Mouse (Mus musculus): ENCODE data around the gene Lama2. TPM values are rescaled to one million over a fixed set of nuclear protein-coding genes. Genes with fewer than 3 reads are reported as not detected.

The Lama2 gene
- polyA plus RNA-seq, 1 experiment from 2014 or later, result 3.5 TPM

GRCm38 (mm10) chr10:27022707-27023106, 596.9 kb downstream of the Lama2 start:
- H3K36me3 ChIP-seq (ENCODE audit: control insufficient read depth, insufficient read depth), result no peaks in the 10 kb centered on the region
- H3K27ac ChIP-seq (ENCODE audit: low read length), result no peak overlapping the region
- no peak overlapping the region for H3K4me2 ChIP-seq (ENCODE audit: low read length)
- H3K9me3 ChIP-seq (ENCODE audit: control insufficient read depth, low read length), result no peaks in the 10 kb centered on the region
- no peak overlapping the region for H3K4me3 ChIP-seq (replicated peaks; ENCODE audit: low read length)
- 33% methylated on average over 1 of the region's 1 CpGs for WGBS
- no peak overlapping the region for H3K9ac ChIP-seq (replicated peaks; ENCODE audit: low read depth, low read length)
- H3K27me3 ChIP-seq (replicated peaks; ENCODE audit: control insufficient read depth, insufficient read depth, low read length), result no peaks in the 10 kb centered on the region
- peak; percentile 58; the same call in 1 of the 2 replicates for ATAC-seq
- H3K4me1 ChIP-seq (replicated peaks; ENCODE audit: control insufficient read depth, insufficient read depth, low read length), result no peaks in the 10 kb centered on the region

GRCm38 (mm10) chr10:27012804-27013365, 606.7 kb downstream of the Lama2 start:
- H3K4me3 ChIP-seq (replicated peaks; ENCODE audit: low read length), result no peak overlapping the region
- no peaks in the 10 kb centered on the region for H3K36me3 ChIP-seq (ENCODE audit: control insufficient read depth, insufficient read depth)
- no peak overlapping the region for H3K9ac ChIP-seq (replicated peaks; ENCODE audit: low read depth, low read length)
- H3K27me3 ChIP-seq (replicated peaks; ENCODE audit: control insufficient read depth, insufficient read depth, low read length), result no peaks in the 10 kb centered on the region
- ATAC-seq, result no peak
- no peaks in the 10 kb centered on the region for H3K4me1 ChIP-seq (replicated peaks; ENCODE audit: control insufficient read depth, insufficient read depth, low read length)
- H3K4me2 ChIP-seq (ENCODE audit: low read length), result no peak overlapping the region
- no peaks in the 10 kb centered on the region for H3K9me3 ChIP-seq (ENCODE audit: control insufficient read depth, low read length)
- no peak overlapping the region for H3K27ac ChIP-seq (ENCODE audit: low read length)

- H3K27ac ChIP-seq (ENCODE audit: low read length), result no peak overlapping the region
- H3K36me3 ChIP-seq (ENCODE audit: control insufficient read depth, insufficient read depth), result no peaks in the 10 kb centered on the region
- 53% methylated on average over 2 of the region's 2 CpGs for WGBS
- no peaks in the 10 kb centered on the region for H3K27me3 ChIP-seq (replicated peaks; ENCODE audit: control insufficient read depth, insufficient read depth, low read length)
- H3K4me1 ChIP-seq (replicated peaks; ENCODE audit: control insufficient read depth, insufficient read depth, low read length), result no peaks in the 10 kb centered on the region
- no peak overlapping the region for H3K4me3 ChIP-seq (replicated peaks; ENCODE audit: low read length)
- no peaks in the 10 kb centered on the region for H3K9me3 ChIP-seq (ENCODE audit: control insufficient read depth, low read length)
- peak; percentile 57; the same call in 1 of the 2 replicates for ATAC-seq
- no peak overlapping the region for H3K4me2 ChIP-seq (ENCODE audit: low read length)
- no peak overlapping the region for H3K9ac ChIP-seq (replicated peaks; ENCODE audit: low read depth, low read length)
Observed at GRCm38 (mm10) chr10:27007364-27007763, 612.2 kb downstream of the Lama2 start.

GRCm38 (mm10) chr10:27005716-27006115, 613.8 kb downstream of the Lama2 start:
- peaks cover 8% of the 10 kb centered on the region; the same call in 1 of the 2 replicates for H3K4me1 ChIP-seq (replicated peaks; ENCODE audit: control insufficient read depth, insufficient read depth, low read length)
- no peak overlapping the region for H3K27ac ChIP-seq (ENCODE audit: low read length)
- H3K27me3 ChIP-seq (replicated peaks; ENCODE audit: control insufficient read depth, insufficient read depth, low read length), result no peaks in the 10 kb centered on the region
- H3K4me2 ChIP-seq (ENCODE audit: low read length), result no peak overlapping the region
- no peaks in the 10 kb centered on the region for H3K9me3 ChIP-seq (ENCODE audit: control insufficient read depth, low read length)
- 52% methylated on average over 2 of the region's 2 CpGs for WGBS
- no peak for ATAC-seq
- no peak overlapping the region for H3K9ac ChIP-seq (replicated peaks; ENCODE audit: low read depth, low read length)
- H3K36me3 ChIP-seq (ENCODE audit: control insufficient read depth, insufficient read depth), result no peaks in the 10 kb centered on the region
- H3K4me3 ChIP-seq (replicated peaks; ENCODE audit: low read length), result no peak overlapping the region

- H3K27ac ChIP-seq (ENCODE audit: low read length), result no peak overlapping the region
- no peaks in the 10 kb centered on the region for H3K27me3 ChIP-seq (replicated peaks; ENCODE audit: control insufficient read depth, insufficient read depth, low read length)
- peaks cover 8% of the 10 kb centered on the region; the same call in 1 of the 2 replicates for H3K4me1 ChIP-seq (replicated peaks; ENCODE audit: control insufficient read depth, insufficient read depth, low read length)
- H3K9me3 ChIP-seq (ENCODE audit: control insufficient read depth, low read length), result no peaks in the 10 kb centered on the region
- WGBS, result 18% methylated on average over 2 of the region's 2 CpGs
- no peak overlapping the region for H3K4me3 ChIP-seq (replicated peaks; ENCODE audit: low read length)
- H3K36me3 ChIP-seq (ENCODE audit: control insufficient read depth, insufficient read depth), result no peaks in the 10 kb centered on the region
- H3K4me2 ChIP-seq (ENCODE audit: low read length), result no peak overlapping the region
- peak; percentile 84 for ATAC-seq
- no peak overlapping the region for H3K9ac ChIP-seq (replicated peaks; ENCODE audit: low read depth, low read length)
Observed at GRCm38 (mm10) chr10:27001554-27002178, 617.9 kb downstream of the Lama2 start.

GRCm38 (mm10) chr10:26996684-26997083, 622.9 kb downstream of the Lama2 start:
- H3K9ac ChIP-seq (replicated peaks; ENCODE audit: low read depth, low read length), result no peak overlapping the region
- H3K27me3 ChIP-seq (replicated peaks; ENCODE audit: control insufficient read depth, insufficient read depth, low read length), result no peaks in the 10 kb centered on the region
- no peak for ATAC-seq
- H3K9me3 ChIP-seq (ENCODE audit: control insufficient read depth, low read length), result no peaks in the 10 kb centered on the region
- no peak overlapping the region for H3K4me2 ChIP-seq (ENCODE audit: low read length)
- H3K27ac ChIP-seq (ENCODE audit: low read length), result no peak overlapping the region
- peaks cover 8% of the 10 kb centered on the region; the same call in 1 of the 2 replicates for H3K4me1 ChIP-seq (replicated peaks; ENCODE audit: control insufficient read depth, insufficient read depth, low read length)
- H3K36me3 ChIP-seq (ENCODE audit: control insufficient read depth, insufficient read depth), result no peaks in the 10 kb centered on the region
- no peak overlapping the region for H3K4me3 ChIP-seq (replicated peaks; ENCODE audit: low read length)

- Histone ChIP-seq H3K4me2 (ENCODE audit: low read length) (no peak overlapping the region), H3K27me3 (replicated peaks; ENCODE audit: control insufficient read depth, insufficient read depth, low read length) (no peaks in the 10 kb centered on the region), H3K27ac (ENCODE audit: low read length) (no peak overlapping the region), H3K36me3 (ENCODE audit: control insufficient read depth, insufficient read depth) (no peaks in the 10 kb centered on the region), H3K4me3 (replicated peaks; ENCODE audit: low read length) (no peak overlapping the region), H3K9me3 (ENCODE audit: control insufficient read depth, low read length) (no peaks in the 10 kb centered on the region), H3K9ac (replicated peaks; ENCODE audit: low read depth, low read length) (no peak overlapping the region), H3K4me1 (replicated peaks; ENCODE audit: control insufficient read depth, insufficient read depth, low read length) (0 out of 2 replicates have a peak, but pooled peaks cover 4% of the 10 kb centered on the region)
- 75% methylated on average over 6 of the region's 6 CpGs for WGBS
- no peak for ATAC-seq
Observed at GRCm38 (mm10) chr10:26995987-26996386, 623.6 kb downstream of the Lama2 start.

GRCm38 (mm10) chr10:26995182-26995975, 624.2 kb downstream of the Lama2 start:
- H3K4me1 ChIP-seq (replicated peaks; ENCODE audit: control insufficient read depth, insufficient read depth, low read length), result 0 out of 2 replicates have a peak, but pooled peaks cover 4% of the 10 kb centered on the region

GRCm38 (mm10) chr10:26993971-26994761, 625.4 kb downstream of the Lama2 start:
- Histone ChIP-seq H3K27me3 (replicated peaks; ENCODE audit: control insufficient read depth, insufficient read depth, low read length) (no peaks in the 10 kb centered on the region), H3K27ac (ENCODE audit: low read length) (no peak overlapping the region), H3K9ac (replicated peaks; ENCODE audit: low read depth, low read length) (no peak overlapping the region), H3K4me2 (ENCODE audit: low read length) (no peak overlapping the region), H3K9me3 (ENCODE audit: control insufficient read depth, low read length) (no peaks in the 10 kb centered on the region), H3K4me3 (replicated peaks; ENCODE audit: low read length) (no peak overlapping the region), H3K4me1 (replicated peaks; ENCODE audit: control insufficient read depth, insufficient read depth, low read length) (0 out of 2 replicates have a peak, but pooled peaks cover 4% of the 10 kb centered on the region), H3K36me3 (ENCODE audit: control insufficient read depth, insufficient read depth) (no peaks in the 10 kb centered on the region)
- ATAC-seq, result peak; percentile 51
- 67% methylated on average over 8 of the region's 8 CpGs for WGBS

More at GRCm38 (mm10) chr10:26995182-26995975, 624.2 kb downstream of the Lama2 start:
- WGBS, result 69% methylated on average over 8 of the region's 8 CpGs
- Histone ChIP-seq H3K4me2 (ENCODE audit: low read length) (no peak overlapping the region), H3K9ac (replicated peaks; ENCODE audit: low read depth, low read length) (no peak overlapping the region), H3K27me3 (replicated peaks; ENCODE audit: control insufficient read depth, insufficient read depth, low read length) (no peaks in the 10 kb centered on the region), H3K4me3 (replicated peaks; ENCODE audit: low read length) (no peak overlapping the region), H3K9me3 (ENCODE audit: control insufficient read depth, low read length) (no peaks in the 10 kb centered on the region), H3K36me3 (ENCODE audit: control insufficient read depth, insufficient read depth) (no peaks in the 10 kb centered on the region), H3K27ac (ENCODE audit: low read length) (no peak overlapping the region)
- peak; percentile 63 for ATAC-seq
